Mouse (Mus musculus) myocyte (in vitro differentiated cells): ENCODE results near the gene Trim41.

Experiments used
- POLR2A ChIP-seq: IDR thresholded peaks from one replicate; pipeline ENCODE4 v1.6.1; 2011; ENCODE audit warnings: low read depth, mild to moderate bottlenecking, control low read depth, moderate library complexity; ENCODE audit not compliant: insufficient read length
- REST ChIP-seq: IDR thresholded peaks from one replicate; pipeline ENCODE4 v1.6.1; 2011; ENCODE audit warnings: mild to moderate bottlenecking, control low read depth, moderate library complexity; ENCODE audit not compliant: insufficient read depth, insufficient read length

GRCm38 (mm10) chr11:48782243-48782642 is 34.9 kb downstream of the Trim41 start:
- TF ChIP-seq POLR2A (no peak), REST (no peak)
